In the genomic region with DNA sequence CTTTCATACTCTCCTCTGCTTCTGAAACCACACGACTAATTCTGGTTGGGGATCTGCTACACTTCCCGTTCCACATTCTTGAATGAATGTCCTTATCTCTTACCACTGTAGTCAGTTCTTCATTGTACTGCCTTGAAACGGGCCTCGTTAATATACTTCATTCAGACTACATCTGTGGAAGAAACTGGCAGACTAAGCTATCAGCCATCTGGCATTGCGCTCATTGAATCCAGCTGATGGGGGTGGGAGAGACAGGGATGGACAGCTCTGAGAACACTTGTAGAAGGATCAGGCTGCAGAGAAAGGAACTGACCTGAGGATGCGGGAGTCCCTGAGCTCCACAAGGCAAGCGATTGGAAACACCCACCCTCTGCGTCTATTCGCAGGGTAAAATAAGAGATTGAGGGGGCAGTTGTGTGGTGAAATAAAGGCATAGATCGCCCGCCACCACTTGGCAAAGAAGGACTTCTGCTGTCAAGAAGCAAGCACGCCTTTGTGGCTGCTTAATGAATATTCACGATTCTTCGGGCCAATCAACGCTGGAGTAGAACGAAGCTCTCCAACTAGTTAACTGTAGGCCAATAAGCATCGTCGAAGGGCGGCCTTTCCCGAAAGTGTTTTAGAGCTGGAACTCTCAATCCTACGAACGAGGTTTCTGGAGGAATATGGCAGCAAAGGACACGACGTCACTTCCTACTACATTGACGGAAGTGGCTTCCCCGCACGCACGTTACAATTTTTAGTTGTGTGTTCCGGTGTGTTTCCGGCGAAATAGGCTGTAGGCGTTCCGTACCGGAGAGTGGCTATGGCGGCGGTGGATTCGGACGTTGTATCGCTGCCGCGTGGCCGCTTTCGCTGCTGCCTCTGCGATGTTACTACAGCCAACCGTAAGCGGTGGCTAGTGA, we compare ENCODE assay signal across 8 mouse cellular contexts. TPM values are rescaled to one million over a fixed set of nuclear protein-coding genes. Genes with fewer than 3 reads are reported as not detected.
DNase-seq lines count a peak whose midpoint lies in the region; ATAC-seq and TF ChIP-seq lines count a peak whose summit lies in the region.

Gene Tut1, plus strand, starts transcription at position 713 of the 905 bp plus-strand sequence.

- in situ Hi-C loops in CH12.LX (cut with MboI; ENCODE audit: low pct_ligation_motif_present, low pct_unique_long_range_greater_than_20kb, low sequenced_read_pairs) = no loop called here

- no peak for TF ChIP-seq RAD21 in CH12.LX (IDR thresholded peaks at IDR 0.05; ENCODE audit: low read depth, low read length)

- H3K79me2 ChIP-seq in CH12.LX (replicated peaks; ENCODE audit: control insufficient read depth, extremely low read depth, insufficient read depth, poor library complexity, severe bottlenecking) = peaks cover 44% of the 10 kb centered on the region

- ATAC-seq in forebrain, embryonic 11.5 days (replicated peaks; ENCODE audit: low FRiP score) = peak; percentile 95
- peak; percentile 93 for ATAC-seq in heart, embryonic 16.5 days (replicated peaks; ENCODE audit: extremely low read depth, insufficient read depth, low FRiP score)
- peak; percentile 90 for ATAC-seq in liver, embryonic 15.5 days (ENCODE audit: insufficient read depth)
- peak; percentile 95 for ATAC-seq in neural tube, embryonic 12.5 days (ENCODE audit: low FRiP score, low read depth)

- WGBS in forebrain, embryonic 11.5 days = 5% methylated on average over 46 of the region's 46 CpGs
- 1% methylated on average over 46 of the region's 46 CpGs for WGBS in heart, embryonic 16.5 days
- under 1% methylated on average over 46 of the region's 46 CpGs for WGBS in liver, embryonic 15.5 days (ENCODE audit: insufficient replicate concordance)
- WGBS in neural tube, embryonic 12.5 days = 3% methylated on average over 46 of the region's 46 CpGs

- H3K27ac ChIP-seq in CH12.LX (ENCODE audit: insufficient read depth, low read depth) = peak within 1 kb of the TSS; percentile 70
- peak within 1 kb of the TSS; percentile 79 for H3K27ac ChIP-seq in forebrain, embryonic 11.5 days (ENCODE audit: low read depth, low read length)
- H3K27ac ChIP-seq in heart, embryonic 16.5 days (ENCODE audit: low read length) = peak within 1 kb of the TSS; percentile 85
- peak within 1 kb of the TSS; percentile 83 for H3K27ac ChIP-seq in liver, embryonic 15.5 days (replicated peaks)
- H3K27ac ChIP-seq in neural tube, embryonic 12.5 days = peak within 1 kb of the TSS; percentile 78

- no peaks in the 10 kb centered on the region for H3K27me3 ChIP-seq in CH12.LX (replicated peaks)
- no peaks in the 10 kb centered on the region for H3K27me3 ChIP-seq in forebrain, embryonic 11.5 days (ENCODE audit: control insufficient read depth, insufficient read depth, low read length)
- no peaks in the 10 kb centered on the region for H3K27me3 ChIP-seq in heart, embryonic 16.5 days (ENCODE audit: control insufficient read depth, insufficient read depth, low read length)
- no peaks in the 10 kb centered on the region for H3K27me3 ChIP-seq in liver, embryonic 15.5 days
- H3K27me3 ChIP-seq in neural tube, embryonic 12.5 days (replicated peaks) = no peaks in the 10 kb centered on the region

- H3K4me3 ChIP-seq in CH12.LX (replicated peaks in 1 of 3; ENCODE audit: low read depth in 2 of 3, low read length in 2 of 3, poor library complexity in 1 of 3) = peak within 1 kb of the TSS; percentile 67 to 85 (median 82)
- peak within 1 kb of the TSS; percentile 86 for H3K4me3 ChIP-seq in forebrain, embryonic 11.5 days (ENCODE audit: low read depth, low read length)
- H3K4me3 ChIP-seq in heart, embryonic 16.5 days (ENCODE audit: low read length) = peak within 1 kb of the TSS; percentile 98
- peak within 1 kb of the TSS; percentile 80 for H3K4me3 ChIP-seq in liver, embryonic 15.5 days (replicated peaks)
- peak within 1 kb of the TSS; percentile 87 for H3K4me3 ChIP-seq in neural tube, embryonic 12.5 days

- H3K36me3 ChIP-seq in CH12.LX (replicated peaks in 1 of 2; ENCODE audit: control insufficient read depth in 1 of 2, insufficient read depth in 1 of 2, low read length in 1 of 2) = peaks cover 45 to 71% of the 10 kb centered on the region in 2 experiments
- peaks cover 17% of the 10 kb centered on the region for H3K36me3 ChIP-seq in forebrain, embryonic 11.5 days (ENCODE audit: control insufficient read depth, insufficient read depth, low read length)
- peaks cover 43% of the 10 kb centered on the region for H3K36me3 ChIP-seq in heart, embryonic 16.5 days (ENCODE audit: control insufficient read depth, insufficient read depth)
- peaks cover 73% of the 10 kb centered on the region for H3K36me3 ChIP-seq in liver, embryonic 15.5 days (replicated peaks)
- peaks cover 65% of the 10 kb centered on the region for H3K36me3 ChIP-seq in neural tube, embryonic 12.5 days

- peaks cover 4 to 32% of the 10 kb centered on the region in 2 experiments for H3K4me1 ChIP-seq in CH12.LX (ENCODE audit: control insufficient read depth in 1 of 2, insufficient read depth in 2 of 2)
- H3K4me1 ChIP-seq in forebrain, embryonic 11.5 days (replicated peaks; ENCODE audit: control insufficient read depth, insufficient read depth, low read length) = peaks cover 7% of the 10 kb centered on the region
- H3K4me1 ChIP-seq in heart, embryonic 16.5 days (ENCODE audit: control insufficient read depth, insufficient read depth, low read length) = peaks cover 16% of the 10 kb centered on the region
- H3K4me1 ChIP-seq in liver, embryonic 15.5 days (replicated peaks) = peaks cover 39% of the 10 kb centered on the region
- peaks cover 17% of the 10 kb centered on the region for H3K4me1 ChIP-seq in neural tube, embryonic 12.5 days

- TF ChIP-seq CTCF in CH12.LX (conservative IDR thresholded peaks at IDR 0.05 in 1 of 2, IDR thresholded peaks at IDR 0.05 in 1 of 2; ENCODE audit: low read depth in 2 of 2, low read length in 2 of 2) = no peak

- no peaks in the 10 kb centered on the region for H3K9me3 ChIP-seq in CH12.LX (replicated peaks; ENCODE audit: low read length)
- no peaks in the 10 kb centered on the region for H3K9me3 ChIP-seq in forebrain, embryonic 11.5 days (ENCODE audit: control insufficient read depth, low read length)
- no peaks in the 10 kb centered on the region for H3K9me3 ChIP-seq in heart, embryonic 16.5 days (replicated peaks; ENCODE audit: control insufficient read depth, low read length)
- no peaks in the 10 kb centered on the region for H3K9me3 ChIP-seq in liver, embryonic 15.5 days (replicated peaks)
- no peaks in the 10 kb centered on the region for H3K9me3 ChIP-seq in neural tube, embryonic 12.5 days

- dilution Hi-C loops in CH12.LX (cut with MboI; ENCODE audit: extremely low pct_ligation_motif_present, extremely low pct_unique_long_range_greater_than_20kb, low sequenced_read_pairs) = no loop called here

- peak within 1 kb of the TSS; percentile 99 for H3K4me2 ChIP-seq in CH12.LX (ENCODE audit: insufficient read depth, low read depth, poor library complexity, severe bottlenecking)
- peak within 1 kb of the TSS; percentile 88 for H3K4me2 ChIP-seq in forebrain, embryonic 11.5 days (ENCODE audit: low read depth, low read length, severe bottlenecking)
- H3K4me2 ChIP-seq in heart, embryonic 16.5 days (ENCODE audit: low read depth, low read length) = peak within 1 kb of the TSS; percentile 99
- peak within 1 kb of the TSS; percentile 90 for H3K4me2 ChIP-seq in liver, embryonic 15.5 days
- H3K4me2 ChIP-seq in neural tube, embryonic 12.5 days (replicated peaks) = peak within 1 kb of the TSS; percentile 87

- TF ChIP-seq POLR2A in CH12.LX (IDR thresholded peaks at IDR 0.05; ENCODE audit: low read depth, low read length) = peak; percentile 94

- TF ChIP-seq EP300 in CH12.LX (IDR thresholded peaks at IDR 0.05; ENCODE audit: low read length) = no peak

- DNase-seq in CH12.LX (ENCODE audit: extremely low read depth) = peak; percentile 98
- DNase-seq in c-Kit-positive CD71-positive TER-119-negative erythroid progenitor cells, embryonic 14.5 days (ENCODE audit: low read depth) = peak; percentile 97
- DNase-seq in forebrain, embryonic 11.5 days (ENCODE audit: low spot score) = peak; percentile 90
- peak; percentile 91 to 96 for DNase-seq in kidney, postnatal 36 days
- DNase-seq in telencephalon, adult 2 months (ENCODE audit: low read depth, low spot score) = peak; percentile 99

- peak within 1 kb of the TSS; percentile 95 for H3K9ac ChIP-seq in CH12.LX (ENCODE audit: insufficient read depth, low read depth)
- H3K9ac ChIP-seq in forebrain, embryonic 11.5 days (ENCODE audit: low read length) = peak within 1 kb of the TSS; percentile 77
- peak within 1 kb of the TSS; percentile 91 for H3K9ac ChIP-seq in heart, embryonic 16.5 days (ENCODE audit: low read length)
- H3K9ac ChIP-seq in liver, embryonic 15.5 days = peak within 1 kb of the TSS; percentile 65
- peak within 1 kb of the TSS; percentile 69 for H3K9ac ChIP-seq in neural tube, embryonic 12.5 days

TF ChIP-seq in CH12.LX, 34 proteins besides CTCF, POLR2A, EP300 and RAD21 (continues in another document):
- TF ChIP-seq NELFE (IDR thresholded peaks at IDR 0.05; ENCODE audit: low read depth, low read length) (peak; percentile 87), ZC3H11A (IDR thresholded peaks at IDR 0.05; ENCODE audit: low read depth, low read length) (no peak), ELF1 (IDR thresholded peaks at IDR 0.05; ENCODE audit: low read depth, low read length) (peak; percentile 94), IRF4 (IDR thresholded peaks at IDR 0.05; ENCODE audit: low read depth, low read length) (peak; percentile 82), MAX (IDR thresholded peaks at IDR 0.05; ENCODE audit: low read length) (peak; percentile 96), ZNF384 (IDR thresholded peaks at IDR 0.05; ENCODE audit: low read depth, low read length) (peak; percentile 42; the same call in 1 of the 2 replicates), USF1 (IDR thresholded peaks at IDR 0.05; ENCODE audit: low read depth, low read length) (no peak), ETS1 (conservative IDR thresholded peaks at IDR 0.05; ENCODE audit: low read depth, low read length) (peak; percentile 77), ZMIZ1 (IDR thresholded peaks at IDR 0.05; ENCODE audit: low read depth, low read length) (peak; percentile 81; the same call in 1 of the 2 replicates), HCFC1 (IDR thresholded peaks at IDR 0.05; ENCODE audit: low read depth, low read length) (peak; percentile 100), BHLHE40 (IDR thresholded peaks at IDR 0.05; ENCODE audit: low read depth, low read length) (peak; percentile 92), MXI1 (IDR thresholded peaks at IDR 0.05; ENCODE audit: low read depth, low read length) (peak; percentile 98), ZKSCAN1 (IDR thresholded peaks at IDR 0.05; ENCODE audit: borderline replicate concordance, low read depth, low read length) (no peak)

RNA-seq across cellular contexts. Expression of gene Tut1, which starts in this region (rescaled TPM):
- 47.7 and 49.1 TPM in 2 replicates for total RNA-seq in CH12.LX (2012; rRNA removed)
- 40.4 and 41.8 TPM in 2 replicates for total RNA-seq in CH12.LX (2014; rRNA removed)
- polyA plus RNA-seq in CH12.LX (2012; ENCODE audit: insufficient read length, low read depth) = 52.9 and 54.9 TPM in 2 replicates
- polyA plus RNA-seq in forebrain, embryonic 11.5 days (2014; fragmentation: Nextera tagmentation; extraction: Ambion mirVana) = 34.4 and 35.5 TPM in 2 replicates
- polyA plus RNA-seq in heart, embryonic 16.5 days (2015; fragmentation: Nextera tagmentation; extraction: Ambion mirVana) = 17.5 and 18.4 TPM in 2 replicates
- polyA plus RNA-seq in liver, embryonic 15.5 days (2015; fragmentation: Nextera tagmentation; extraction: Ambion mirVana) = 13.7 and 14.6 TPM in 2 replicates
- 32.5 and 34.6 TPM in 2 replicates for polyA plus RNA-seq in neural tube, embryonic 12.5 days (2016; fragmentation: Nextera tagmentation; extraction: Ambion mirVana)

Comparison
In these comparisons a context has a peak if more than half of its experiments do, and no peak if none do; other contexts are left out.
1. Peak in every context shown above with its lines: DNase-seq, ATAC-seq, H3K4me3 ChIP-seq and H3K27ac ChIP-seq.